Mouse (Mus musculus) lung, postnatal 14 days (tissue): ENCODE measurements at regions not wholly inside any gene's neighbourhood (a gene's known extent, or its start where the extent isn't known, plus 50 kb on each side); places are given as distances from the start of the nearest gene placed in this dataset.

Source experiments
- DNase-seq: peaks from one replicate; pipeline ENCODE4 v3.0.0; 2021

GRCm38 (mm10) chr6:79619991-79620390, 197.7 kb upstream of the Gm20594 start:
- DNase-seq, result no peak

- peak; percentile 1 for DNase-seq
Observed at GRCm38 (mm10) chr6:79631683-79632082, 186.0 kb upstream of the Gm20594 start.

- no peak for DNase-seq
Observed at GRCm38 (mm10) chr6:79651286-79651685, 166.4 kb upstream of the Gm20594 start.
